Mouse (Mus musculus) thymus, adult 2 months (tissue): ENCODE data around the gene Gm20388.

Experiments
- CTCF ChIP-seq: fragments of 200-500 bp; IDR thresholded peaks from 2 replicates; pipeline ENCODE4 v1.5.1; 2012; ENCODE audit warnings: mild to moderate bottlenecking, control low read depth, low read length, moderate library complexity, borderline replicate concordance; ENCODE audit not compliant: control insufficient read depth, poor library complexity, insufficient read depth; ENCODE audit errors: extremely low read depth
- POLR2A ChIP-seq: fragments of 200-500 bp; IDR thresholded peaks from 2 replicates; pipeline ENCODE4 v1.6.1; 2012; ENCODE audit warnings: mild to moderate bottlenecking, low read length, control low read depth, moderate library complexity; ENCODE audit not compliant: control insufficient read depth, poor library complexity, insufficient read depth; ENCODE audit errors: extremely low read depth

DNA sequence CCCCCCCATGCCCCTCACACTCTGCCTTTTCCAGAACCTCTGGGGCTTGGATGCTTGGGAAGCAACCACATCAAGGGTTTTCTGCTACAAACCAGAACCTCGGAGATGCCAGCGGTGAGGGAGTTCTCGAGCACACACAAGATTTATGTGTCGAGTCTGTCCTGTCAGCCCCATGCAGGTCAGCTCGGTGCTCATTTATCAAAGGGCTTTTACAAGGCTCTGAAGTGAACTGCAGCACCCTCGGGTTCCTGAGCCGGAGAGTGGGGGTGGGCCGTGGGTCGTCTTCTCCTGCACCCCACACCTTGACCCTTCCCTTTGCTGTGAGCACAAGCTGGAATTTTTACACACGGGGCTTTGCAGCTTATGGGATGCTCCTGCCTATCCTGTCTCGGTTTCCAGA lies 311.9 kb downstream of the Gm20388 start:
- TF ChIP-seq CTCF = no peak
- TF ChIP-seq POLR2A = no peak
